26 mouse cellular contexts compared by ENCODE assay signal in genomic region chr15:50172276-50172772, GRCm38 (mm10).
DNase-seq lines count a peak whose midpoint lies in the region; ATAC-seq lines count a peak whose summit lies in the region.
"Had no signal": no experiment of that assay in that cellular context is flagged by ENCODE, and none has a peak within 500 bp of the region (broad histone marks: within the 10 kb centered on the region; RNA-seq: fewer than 3 reads in every experiment).

No protein-coding gene starts in this region.

- no peak overlapping the region for H3K9ac ChIP-seq in embryonic facial prominence, embryonic 14.5 days (ENCODE audit: low read depth, low read length)
- H3K9ac ChIP-seq: embryonic facial prominence, embryonic 13.5 days; forebrain, postnatal 0 days; heart, embryonic 12.5 days; heart, embryonic 15.5 days; hindbrain, embryonic 14.5 days had no signal

- 62% methylated on average over 2 of the region's 2 CpGs for WGBS in embryonic facial prominence, embryonic 14.5 days
- WGBS in embryonic facial prominence, embryonic 10.5 days, result 86% methylated on average over 2 of the region's 2 CpGs

- no peak overlapping the region for H3K4me3 ChIP-seq in embryonic facial prominence, embryonic 14.5 days (ENCODE audit: low read depth, low read length)
- H3K4me3 ChIP-seq in embryonic facial prominence, embryonic 10.5 days, result no peak overlapping the region
- H3K4me3 ChIP-seq: embryonic facial prominence, embryonic 13.5 days; heart, embryonic 12.5 days; heart, embryonic 15.5 days had no signal

- no peaks in the 10 kb centered on the region for H3K36me3 ChIP-seq in embryonic facial prominence, embryonic 14.5 days (ENCODE audit: control insufficient read depth, insufficient read depth, low read length)
- no peaks in the 10 kb centered on the region for H3K36me3 ChIP-seq in embryonic facial prominence, embryonic 10.5 days (replicated peaks)
- H3K36me3 ChIP-seq: embryonic facial prominence, embryonic 13.5 days; heart, embryonic 12.5 days; heart, embryonic 15.5 days had no signal

- no peaks in the 10 kb centered on the region for H3K27me3 ChIP-seq in embryonic facial prominence, embryonic 14.5 days (replicated peaks; ENCODE audit: control insufficient read depth, insufficient read depth, low read length)
- no peaks in the 10 kb centered on the region for H3K27me3 ChIP-seq in embryonic facial prominence, embryonic 10.5 days (replicated peaks; ENCODE audit: low read depth, poor library complexity, severe bottlenecking)
- H3K27me3 ChIP-seq: embryonic facial prominence, embryonic 13.5 days; heart, embryonic 12.5 days; heart, embryonic 15.5 days had no signal

- H3K4me2 ChIP-seq in embryonic facial prominence, embryonic 14.5 days (ENCODE audit: low read depth, low read length), result no peak overlapping the region
- H3K4me2 ChIP-seq: embryonic facial prominence, embryonic 13.5 days; heart, embryonic 12.5 days; heart, embryonic 15.5 days; hindbrain, embryonic 14.5 days had no signal

- DNase-seq in embryonic facial prominence, embryonic 14.5 days (ENCODE audit: low spot score), result peak; percentile 7
- no peak for DNase-seq in embryonic facial prominence, embryonic 10.5 days (ENCODE audit: low spot score)
- DNase-seq in Muller cell, postnatal 12 days (ENCODE audit: inconsistent ontology term), result peak; percentile 33
- peak; percentile 12 for DNase-seq in fibroblast of lung, adult 2 months (ENCODE audit: low read depth)
- DNase-seq in kidney, postnatal 4 days, result no peak
- DNase-seq in gastrocnemius, adult 18-20 months (ENCODE audit: low spot score), result no peak
- DNase-seq in testis, postnatal 10 days (ENCODE audit: low spot score), result no peak
- DNase-seq: adrenal gland, adult 2 months; adrenal gland, postnatal 14 days; cerebellum, adult 11 months; cerebellum, adult 2 months; cerebellum, adult 9-11 months; cerebellum, postnatal 25 days; forebrain, postnatal 0 days; gastrocnemius, postnatal 25 days; heart, adult 18-20 months; heart, postnatal 10 days; heart, postnatal 4 days had no signal

- no peaks in the 10 kb centered on the region for H3K4me1 ChIP-seq in embryonic facial prominence, embryonic 14.5 days (ENCODE audit: control insufficient read depth, insufficient read depth, low read length)
- H3K4me1 ChIP-seq in embryonic facial prominence, embryonic 10.5 days, result no peaks in the 10 kb centered on the region
- H3K4me1 ChIP-seq: embryonic facial prominence, embryonic 13.5 days; heart, embryonic 12.5 days; heart, embryonic 15.5 days had no signal

- H3K9me3 ChIP-seq in embryonic facial prominence, embryonic 14.5 days (ENCODE audit: control insufficient read depth, low read length), result no peaks in the 10 kb centered on the region
- H3K9me3 ChIP-seq in embryonic facial prominence, embryonic 10.5 days, result no peaks in the 10 kb centered on the region
- H3K9me3 ChIP-seq: embryonic facial prominence, embryonic 13.5 days; heart, embryonic 12.5 days; heart, embryonic 15.5 days had no signal

- no peak for ATAC-seq in embryonic facial prominence, embryonic 14.5 days (ENCODE audit: low read depth)
- ATAC-seq: CD4-positive, CD25-positive, alpha-beta regulatory T cell, adult 4 months; forebrain, embryonic 14.5 days; forebrain, postnatal 0 days; hindbrain, postnatal 0 days; inflammation-experienced regulatory T-cells, adult 6 months had no signal

- H3K27ac ChIP-seq in embryonic facial prominence, embryonic 14.5 days (replicated peaks; ENCODE audit: low read depth, low read length), result no peak overlapping the region
- H3K27ac ChIP-seq in embryonic facial prominence, embryonic 10.5 days (replicated peaks), result no peak overlapping the region
- H3K27ac ChIP-seq: embryonic facial prominence, embryonic 13.5 days; heart, embryonic 15.5 days; hindbrain, embryonic 14.5 days; hindbrain, postnatal 0 days had no signal

Comparison
In these comparisons a context has a peak if more than half of its experiments do, and no peak if none do; other contexts are left out.
1. DNase-seq: peak in embryonic facial prominence, embryonic 14.5 days (single experiment), Muller cell, postnatal 12 days (single experiment) and fibroblast of lung, adult 2 months (single experiment); none in embryonic facial prominence, embryonic 10.5 days (single experiment), kidney, postnatal 4 days (0 of 2), gastrocnemius, adult 18-20 months (single experiment) and testis, postnatal 10 days (single experiment).